Mouse (Mus musculus): ENCODE results near the gene Nat8. TPM values are rescaled to one million over a fixed set of nuclear protein-coding genes. Genes with fewer than 3 reads are reported as not detected.
"Not testable (repeated sequence)": the region's sequence is repeated elsewhere in the genome, so short reads cannot be mapped to it uniquely, and the experiment has no call there.

Nat8 gene
- polyA plus RNA-seq, 1 experiment from 2014 or later = not detected

DNA sequence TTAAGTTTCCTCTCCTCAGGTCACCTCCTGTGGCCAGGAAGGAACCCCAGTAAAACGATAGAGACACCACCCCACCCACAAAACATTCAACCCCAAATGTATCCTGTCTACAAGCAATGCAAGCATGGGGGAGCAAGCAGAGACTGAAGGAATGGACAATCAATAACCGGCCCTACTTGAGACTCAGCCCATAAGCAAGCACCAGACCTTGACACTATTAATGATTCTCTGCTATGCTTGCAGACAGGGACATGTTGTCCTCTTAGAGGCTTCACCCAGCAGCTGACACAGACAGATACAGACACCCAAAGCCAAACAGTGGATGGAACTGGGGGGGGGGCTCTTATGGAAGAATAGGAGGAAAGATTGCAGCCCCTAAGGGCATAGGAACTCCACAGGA, 6.0 kb downstream of the Nat8 start:
- no peak for DNase-seq (ENCODE audit: extremely low spot score, low spot score)
- no peak overlapping the region for H3K27ac ChIP-seq
- no peaks in the 10 kb centered on the region for H3K36me3 ChIP-seq (replicated peaks)
- H3K4me1 ChIP-seq = no peaks in the 10 kb centered on the region
- no peaks in the 10 kb centered on the region for H3K9me3 ChIP-seq
- H3K27me3 ChIP-seq (ENCODE audit: poor library complexity, severe bottlenecking) = no peaks in the 10 kb centered on the region
- H3K4me3 ChIP-seq = no peak overlapping the region
- WGBS = 94% methylated on average over 2 of the region's 2 CpGs

DNA sequence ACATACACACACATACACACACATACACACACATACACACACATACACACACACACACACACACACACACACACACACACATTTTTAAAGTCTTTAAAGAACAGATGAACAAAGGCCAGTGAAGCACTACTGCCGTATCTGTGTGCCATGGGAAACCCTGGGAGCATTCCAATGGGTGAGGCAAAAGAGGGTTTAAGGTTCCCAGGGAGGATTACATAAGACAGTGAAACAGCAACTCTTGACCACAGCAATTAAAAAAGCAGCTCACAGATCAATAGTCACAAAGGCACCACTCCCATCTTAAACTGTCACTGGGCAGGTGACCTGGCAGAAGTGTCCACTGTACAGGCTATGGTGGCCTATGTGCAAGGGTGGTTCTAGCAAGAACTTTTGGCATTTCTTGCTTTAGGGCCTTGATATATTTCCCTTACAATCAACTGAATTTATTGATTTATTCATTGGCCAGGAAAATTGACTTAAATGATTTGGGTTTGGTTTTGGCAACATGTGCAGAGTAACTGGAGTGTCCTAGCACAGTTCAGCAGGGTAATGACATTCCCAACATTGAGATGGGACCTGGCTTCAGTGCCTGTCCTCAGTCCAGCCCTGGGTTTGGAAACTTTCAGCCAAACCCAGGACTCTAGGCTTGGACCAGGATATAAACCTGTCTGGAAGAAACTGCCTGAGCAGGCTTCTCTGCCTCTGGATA, 8.3 kb downstream of the Nat8 start:
- Histone ChIP-seq H3K4me3 (no peak overlapping the region), H3K9me3 (no peaks in the 10 kb centered on the region), H3K36me3 (replicated peaks) (no peaks in the 10 kb centered on the region), H3K27ac (no peak overlapping the region), H3K4me1 (0 out of 2 replicates have a peak, but pooled peaks cover under 1% of the 10 kb centered on the region), H3K27me3 (ENCODE audit: poor library complexity, severe bottlenecking) (no peaks in the 10 kb centered on the region)
- 86% methylated on average over 1 of the region's 1 CpGs for WGBS
- no peak for DNase-seq (ENCODE audit: extremely low spot score, low spot score)

DNA sequence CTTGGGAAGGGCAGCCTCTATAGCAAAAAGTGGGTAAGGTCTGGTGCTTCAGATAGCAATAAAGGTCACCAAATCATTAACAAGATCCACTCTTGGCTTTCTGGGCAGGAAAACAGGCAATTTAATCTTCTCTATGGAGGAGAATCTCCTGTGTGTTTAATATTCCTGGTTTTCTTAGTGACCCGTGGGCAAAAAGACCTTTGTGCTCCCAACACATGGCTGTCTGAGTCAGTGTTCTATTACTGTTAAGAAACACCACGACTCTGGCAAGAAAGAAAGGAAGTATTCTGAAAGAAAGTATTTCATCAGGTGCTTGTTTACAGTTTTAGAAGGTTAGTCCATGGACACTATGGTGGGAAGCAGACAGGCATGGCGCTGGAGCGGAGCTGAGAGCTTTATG, 9.6 kb downstream of the Nat8 start:
- Histone ChIP-seq H3K27ac (no peak overlapping the region), H3K27me3 (ENCODE audit: poor library complexity, severe bottlenecking) (no peaks in the 10 kb centered on the region), H3K36me3 (replicated peaks) (no peaks in the 10 kb centered on the region), H3K9me3 (no peaks in the 10 kb centered on the region), H3K4me3 (no peak overlapping the region), H3K4me1 (0 out of 2 replicates have a peak, but pooled peaks cover 6% of the 10 kb centered on the region)
- 85% methylated on average over 4 of the region's 4 CpGs for WGBS
- DNase-seq (ENCODE audit: extremely low spot score, low spot score) = no peak

DNA sequence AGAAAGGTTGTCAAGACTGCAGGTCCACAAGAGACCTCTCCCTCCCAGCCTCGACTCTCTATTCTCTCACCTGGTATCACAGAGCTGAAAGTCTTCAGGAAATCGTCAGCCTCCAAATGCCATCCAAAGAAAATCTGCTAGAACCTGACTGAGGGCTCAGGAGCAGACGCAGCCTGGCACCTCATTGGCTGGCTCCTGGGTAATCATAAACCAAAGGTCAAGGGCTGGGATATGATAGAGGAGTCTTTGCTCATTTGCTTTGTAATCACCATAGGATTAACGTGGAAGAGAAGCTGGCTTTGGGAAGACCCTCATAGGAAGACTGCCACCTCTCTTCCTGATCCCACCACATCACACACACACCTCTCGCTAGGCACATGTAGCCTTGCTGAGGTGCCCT, 11.0 kb downstream of the Nat8 start, which contains the start of the genes Nat8f6 and Nat8f5:
Gene Nat8f6, minus strand, starts transcription at position 118 of the 400 bp plus-strand sequence.
Gene Nat8f5, minus strand, starts transcription at position 136 of the 400 bp plus-strand sequence.
- no peak within 1 kb of the TSS for H3K27ac ChIP-seq
- no peaks in the 10 kb centered on the region for H3K36me3 ChIP-seq (replicated peaks)
- no peaks in the 10 kb centered on the region for H3K27me3 ChIP-seq (ENCODE audit: poor library complexity, severe bottlenecking)
- no peaks in the 10 kb centered on the region for H3K9me3 ChIP-seq
- DNase-seq (ENCODE audit: extremely low spot score, low spot score) = no peak
- H3K4me3 ChIP-seq = no peak within 1 kb of the TSS
- H3K4me1 ChIP-seq = 0 out of 2 replicates have a peak, but pooled peaks cover 6% of the 10 kb centered on the region
- WGBS = 92% methylated on average over 5 of the region's 5 CpGs

DNA sequence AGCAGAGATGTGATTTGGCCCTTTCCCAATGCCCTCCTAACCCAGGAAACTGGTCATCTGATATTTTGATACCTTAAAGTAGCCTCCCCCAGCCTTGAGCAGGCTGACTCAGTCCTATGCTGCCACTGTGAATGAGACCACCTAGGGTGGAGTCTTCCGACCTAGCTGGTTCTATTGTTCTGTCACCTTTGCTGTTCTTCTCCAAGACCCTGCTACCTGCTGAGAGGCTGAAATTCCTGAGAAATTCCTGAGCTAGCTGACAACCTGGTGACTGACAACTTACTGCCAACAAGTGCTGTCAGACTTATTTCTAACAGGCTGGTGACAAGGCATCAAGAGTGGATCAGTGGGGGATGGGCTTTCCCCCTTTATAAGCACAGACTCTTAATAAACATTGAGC, 13.5 kb downstream of the Nat8 start:
- no peak overlapping the region for H3K27ac ChIP-seq
- H3K4me3 ChIP-seq = no peak overlapping the region
- WGBS = 24% methylated on average over 1 of the region's 1 CpGs
- no peaks in the 10 kb centered on the region for H3K27me3 ChIP-seq (ENCODE audit: poor library complexity, severe bottlenecking)
- DNase-seq (ENCODE audit: extremely low spot score, low spot score) = no peak
- H3K4me1 ChIP-seq = 0 out of 2 replicates have a peak, but pooled peaks cover 6% of the 10 kb centered on the region
- H3K36me3 ChIP-seq (replicated peaks) = no peaks in the 10 kb centered on the region
- H3K9me3 ChIP-seq = no peaks in the 10 kb centered on the region

DNA sequence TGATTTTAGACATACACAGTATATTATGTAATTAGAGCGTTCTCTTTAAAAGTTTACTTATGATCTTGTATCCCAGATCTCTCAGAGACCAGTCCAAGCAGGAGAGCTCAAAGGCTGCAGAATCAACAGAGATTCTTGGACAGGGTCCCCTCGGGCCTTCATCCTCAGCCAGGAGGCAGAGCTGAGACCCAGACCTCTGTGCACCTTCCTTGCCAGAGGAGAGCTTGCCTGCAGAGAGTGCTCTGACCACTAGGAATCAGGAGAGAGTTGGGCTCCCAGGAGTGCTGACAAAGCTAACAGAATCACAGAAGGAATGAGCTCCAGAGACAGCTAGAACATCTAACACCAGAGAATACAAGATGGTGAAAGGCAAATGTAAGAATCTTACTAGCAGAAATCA, 18.5 kb downstream of the Nat8 start:
- Histone ChIP-seq H3K27ac (no peak overlapping the region), H3K36me3 (replicated peaks) (no peaks in the 10 kb centered on the region), H3K4me1 (0 out of 2 replicates have a peak, but pooled peaks cover 3% of the 10 kb centered on the region), H3K4me3 (no peak overlapping the region), H3K27me3 (ENCODE audit: poor library complexity, severe bottlenecking) (no peaks in the 10 kb centered on the region), H3K9me3 (no peaks in the 10 kb centered on the region)
- DNase-seq (ENCODE audit: extremely low spot score, low spot score) = no peak
- 79% methylated on average over 2 of the region's 2 CpGs for WGBS

DNA sequence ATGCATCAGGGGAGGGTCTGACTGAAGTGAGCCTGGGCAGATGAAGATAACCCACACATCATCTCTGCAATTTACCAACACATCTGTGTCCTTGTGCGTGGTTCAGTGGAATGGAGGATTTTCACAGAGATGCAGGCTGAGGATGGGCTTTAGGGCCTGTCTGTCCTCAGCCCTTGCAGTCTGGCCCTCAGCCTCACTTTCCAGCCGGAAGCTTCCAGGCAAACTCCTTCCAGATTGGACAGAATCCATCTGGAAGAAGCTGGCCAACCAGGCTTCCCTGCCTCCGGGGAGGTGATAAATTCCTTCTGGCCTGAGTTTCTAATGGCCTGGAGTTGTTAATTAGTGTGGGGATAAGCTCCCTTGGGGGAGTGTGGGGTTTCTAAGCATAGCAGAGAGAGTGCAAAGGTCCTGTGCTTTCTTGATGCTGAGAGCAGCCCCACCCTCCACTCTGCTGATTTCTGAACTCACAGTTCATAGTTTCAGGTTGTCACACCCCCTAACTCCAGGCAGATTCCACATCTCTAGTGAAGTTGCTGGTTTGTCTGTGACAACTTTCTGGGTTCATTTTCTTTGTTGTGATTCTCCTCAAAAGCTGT, 20.8 kb downstream of the Nat8 start:
- H3K36me3 ChIP-seq (replicated peaks); H3K9me3 ChIP-seq; H3K4me3 ChIP-seq; H3K27ac ChIP-seq; DNase-seq (ENCODE audit: extremely low spot score, low spot score); H3K27me3 ChIP-seq (ENCODE audit: poor library complexity, severe bottlenecking); H3K4me1 ChIP-seq: not testable (repeated sequence)
- WGBS = 73% methylated on average over 3 of the region's 3 CpGs

DNA sequence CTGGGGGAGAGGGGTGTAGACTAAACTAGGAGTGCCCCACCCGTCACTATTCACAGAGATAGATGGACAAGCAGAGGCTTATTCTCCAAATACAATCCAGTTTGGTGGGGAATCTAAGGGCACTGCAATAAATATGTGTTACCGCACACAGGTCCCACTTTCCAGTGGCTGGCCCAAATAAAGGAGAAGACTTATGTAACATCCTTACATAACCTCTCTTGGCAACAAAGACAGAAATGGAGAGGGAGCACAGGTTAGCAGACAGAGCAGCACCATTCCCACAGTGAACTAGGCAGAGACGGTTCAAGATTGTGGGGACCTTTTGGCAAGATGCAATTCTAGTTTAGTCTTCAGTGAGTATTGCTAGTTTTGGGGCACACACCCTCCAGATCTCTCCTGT, 21.4 kb downstream of the Nat8 start:
- H3K4me3 ChIP-seq; H3K27ac ChIP-seq; H3K4me1 ChIP-seq; H3K36me3 ChIP-seq (replicated peaks); H3K9me3 ChIP-seq; H3K27me3 ChIP-seq (ENCODE audit: poor library complexity, severe bottlenecking); DNase-seq (ENCODE audit: extremely low spot score, low spot score): not testable (repeated sequence)
- 87% methylated on average over 3 of the region's 3 CpGs for WGBS

DNA sequence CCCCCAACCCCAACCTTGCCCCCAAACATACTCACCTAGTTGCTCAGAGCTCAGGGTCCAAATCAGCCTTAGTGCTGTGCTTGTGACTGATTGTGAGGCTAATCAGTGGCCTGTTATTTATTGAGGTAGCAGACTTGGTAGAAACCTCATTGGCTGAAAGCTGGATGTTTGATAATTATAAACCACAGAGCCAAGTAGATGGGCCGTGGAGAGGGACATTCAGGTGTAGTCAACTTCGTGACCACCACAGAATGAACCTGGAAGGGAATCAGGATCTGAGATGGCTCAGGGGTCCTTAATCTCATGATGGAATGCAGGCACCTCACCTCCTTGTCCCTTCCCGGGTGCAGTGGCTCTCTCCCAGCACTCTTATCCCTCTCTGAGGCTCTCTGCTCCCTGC, 22.1 kb downstream of the Nat8 start:
- not testable (repeated sequence) for H3K4me1 ChIP-seq; H3K27me3 ChIP-seq (ENCODE audit: poor library complexity, severe bottlenecking); H3K36me3 ChIP-seq (replicated peaks); H3K9me3 ChIP-seq; H3K27ac ChIP-seq; H3K4me3 ChIP-seq; DNase-seq (ENCODE audit: extremely low spot score, low spot score)
- WGBS = 73% methylated on average over 2 of the region's 3 CpGs

DNA sequence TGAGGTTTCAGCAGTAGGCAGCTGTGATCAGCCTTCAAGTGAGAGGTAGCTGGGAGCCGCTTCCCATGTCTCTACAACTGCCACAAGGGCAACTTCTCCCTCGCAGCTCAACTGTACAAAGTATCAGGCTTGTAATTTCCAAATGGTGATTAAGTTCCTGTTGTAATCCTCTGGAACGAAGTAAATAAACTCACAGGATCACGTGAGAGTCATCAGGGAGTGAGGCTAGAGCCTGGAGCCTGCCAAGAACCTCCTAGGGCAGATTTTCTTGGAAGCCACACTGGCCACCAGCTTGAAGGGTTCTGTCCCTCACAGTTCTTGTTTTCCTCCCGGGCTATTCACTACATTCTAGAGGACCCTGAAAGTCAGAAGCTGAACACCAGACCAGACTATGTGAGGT, 28.7 kb downstream of the Nat8 start:
- not testable (repeated sequence) for H3K27me3 ChIP-seq (ENCODE audit: poor library complexity, severe bottlenecking); H3K27ac ChIP-seq; H3K9me3 ChIP-seq; H3K4me3 ChIP-seq; DNase-seq (ENCODE audit: extremely low spot score, low spot score); H3K36me3 ChIP-seq (replicated peaks); H3K4me1 ChIP-seq
- 73% methylated on average over 5 of the region's 5 CpGs for WGBS

Small RNAs within 50 kb of the gene (microRNA-seq; reads per million reads assigned to microRNA genes)
- gene Mir6375 = not detected

Other genes starting within 250 kb of the Nat8 start
- gene Alms1, start 244.6 kb downstream of the Nat8 start, polyA plus RNA-seq (2016; fragmentation: Nextera tagmentation; extraction: Ambion mirVana) = 12.1 and 13.5 TPM in 2 replicates
- not detected in 2 replicates for gene Nat8f7, start 118.9 kb downstream of the Nat8 start, polyA plus RNA-seq (2016; fragmentation: Nextera tagmentation; extraction: Ambion mirVana)
- gene Nat8f3, start 66.3 kb downstream of the Nat8 start, polyA plus RNA-seq (2016; fragmentation: Nextera tagmentation; extraction: Ambion mirVana) = 0.26 and 0.34 TPM in 2 replicates
- not detected in 2 replicates for gene Nat8f6, start 11.1 kb downstream of the Nat8 start, polyA plus RNA-seq (2016; fragmentation: Nextera tagmentation; extraction: Ambion mirVana)
- gene Nat8f5, start 11.1 kb downstream of the Nat8 start, polyA plus RNA-seq (2016; fragmentation: Nextera tagmentation; extraction: Ambion mirVana) = not detected in 2 replicates
- gene Nat8f2, start 37.1 kb upstream of the Nat8 start, polyA plus RNA-seq (2016; fragmentation: Nextera tagmentation; extraction: Ambion mirVana) = not detected in 2 replicates
- gene Nat8f4, start 72.8 kb upstream of the Nat8 start, polyA plus RNA-seq (2016; fragmentation: Nextera tagmentation; extraction: Ambion mirVana) = 6.2 and 6.7 TPM in 2 replicates
- 33.8 and 37.1 TPM in 2 replicates for gene Tprkb, start 79.8 kb upstream of the Nat8 start, polyA plus RNA-seq (2016; fragmentation: Nextera tagmentation; extraction: Ambion mirVana)
- gene Nat8f1, start 83.6 kb upstream of the Nat8 start, polyA plus RNA-seq (2016; fragmentation: Nextera tagmentation; extraction: Ambion mirVana) = 5.2 and 6.4 TPM in 2 replicates
- gene Dusp11, start 129.6 kb upstream of the Nat8 start, polyA plus RNA-seq (2016; fragmentation: Nextera tagmentation; extraction: Ambion mirVana) = 34.6 and 34.9 TPM in 2 replicates
- gene Figla, start 184.1 kb upstream of the Nat8 start, polyA plus RNA-seq (2016; fragmentation: Nextera tagmentation; extraction: Ambion mirVana) = not detected in 2 replicates
- 30.7 and 36.5 TPM in 2 replicates for gene Add2, start 196.6 kb upstream of the Nat8 start, polyA plus RNA-seq (2016; fragmentation: Nextera tagmentation; extraction: Ambion mirVana)

All from forebrain, embryonic 10.5 days (tissue).